Comparison of ENCODE assay signal across 8 mouse cellular contexts in the genomic region with DNA sequence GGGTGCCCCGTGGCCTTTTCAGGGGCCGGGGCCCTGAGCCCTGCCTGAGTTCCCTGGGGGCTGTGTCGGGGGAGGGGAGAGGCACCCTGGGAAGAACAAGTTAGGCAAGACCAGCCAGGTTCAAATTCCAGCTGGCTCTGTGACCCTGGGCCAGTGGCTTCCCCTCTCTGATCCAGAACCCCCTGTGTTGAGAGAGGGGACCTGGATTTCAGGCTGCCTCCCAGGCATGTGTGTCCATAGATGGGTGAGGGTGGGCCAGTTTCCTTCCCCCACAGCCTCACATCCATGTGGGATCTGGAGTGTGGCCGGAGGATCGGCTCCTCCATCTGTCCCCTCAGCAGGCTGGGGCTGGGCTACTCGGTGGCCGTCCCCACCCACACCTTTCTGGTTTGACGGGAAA. TPM values are rescaled to one million over a fixed set of nuclear protein-coding genes. Genes with fewer than 3 reads are reported as not detected.
A peak's percentile ranks its signal among the peaks of the same experiment; 100 is the strongest.
DNase-seq lines count a peak whose midpoint lies in the region; ATAC-seq and TF ChIP-seq lines count a peak whose summit lies in the region.

No protein-coding gene starts in this region.

- H3K4me1 ChIP-seq in midbrain, embryonic 10.5 days = peaks cover 71% of the 10 kb centered on the region
- peaks cover 8% of the 10 kb centered on the region; the same call in 1 of the 2 replicates for H3K4me1 ChIP-seq in midbrain, postnatal 0 days (ENCODE audit: insufficient read depth, low read length)
- H3K4me1 ChIP-seq in intestine, embryonic 14.5 days (replicated peaks; ENCODE audit: control insufficient read depth, insufficient read depth, low read length) = peaks cover 48% of the 10 kb centered on the region
- peaks cover 49% of the 10 kb centered on the region for H3K4me1 ChIP-seq in small intestine, adult 2 months (ENCODE audit: control insufficient read depth, insufficient read depth, insufficient read length, low read length)

- peak overlapping the region; percentile 97 for H3K27ac ChIP-seq in midbrain, embryonic 10.5 days (replicated peaks)
- no peak overlapping the region for H3K27ac ChIP-seq in midbrain, postnatal 0 days (ENCODE audit: low read depth, low read length)
- H3K27ac ChIP-seq in intestine, embryonic 14.5 days (ENCODE audit: low read depth) = peak overlapping the region; percentile 10; the same call in 1 of the 2 replicates
- H3K27ac ChIP-seq in small intestine, adult 2 months (ENCODE audit: insufficient read depth, low read depth, low read length) = peak overlapping the region; percentile 88

- 69% methylated on average over 8 of the region's 8 CpGs for WGBS in midbrain, embryonic 10.5 days
- WGBS in midbrain, postnatal 0 days = 58% methylated on average over 8 of the region's 8 CpGs
- 41% methylated on average over 8 of the region's 8 CpGs for WGBS in intestine, embryonic 14.5 days
- 11% methylated on average over 8 of the region's 8 CpGs for WGBS in small intestine, adult 2 months

- H3K27me3 ChIP-seq in midbrain, embryonic 10.5 days (ENCODE audit: low read depth, poor library complexity, severe bottlenecking) = peaks cover 12% of the 10 kb centered on the region
- H3K27me3 ChIP-seq in midbrain, postnatal 0 days (ENCODE audit: insufficient read depth, low read length) = 0 out of 2 replicates have a peak, but pooled peaks cover 4% of the 10 kb centered on the region
- H3K27me3 ChIP-seq in intestine, embryonic 14.5 days (replicated peaks; ENCODE audit: control insufficient read depth, insufficient read depth, low read length) = peaks cover 10% of the 10 kb centered on the region
- H3K27me3 ChIP-seq in small intestine, adult 2 months (ENCODE audit: control insufficient read depth, insufficient read depth, low read length) = no peaks in the 10 kb centered on the region

- H3K4me3 ChIP-seq in midbrain, embryonic 10.5 days = peak overlapping the region; percentile 89
- no peak overlapping the region for H3K4me3 ChIP-seq in midbrain, postnatal 0 days (ENCODE audit: low read depth, low read length)
- peak overlapping the region; percentile 84; the same call in 1 of the 2 replicates for H3K4me3 ChIP-seq in intestine, embryonic 14.5 days (ENCODE audit: low read depth, low read length)
- H3K4me3 ChIP-seq in small intestine, adult 2 months (ENCODE audit: low read depth, low read length) = peak overlapping the region; percentile 91

- H3K9ac ChIP-seq in midbrain, postnatal 0 days (replicated peaks; ENCODE audit: low read length, poor library complexity, severe bottlenecking) = no peak overlapping the region
- H3K9ac ChIP-seq in intestine, embryonic 14.5 days (ENCODE audit: low read length) = peak overlapping the region; percentile 82

- TF ChIP-seq POLR2A in small intestine, adult 2 months (IDR thresholded peaks at IDR 0.05; ENCODE audit: low read depth, low read length) = no peak

- ATAC-seq in midbrain, postnatal 0 days (ENCODE audit: low FRiP score) = no peak
- ATAC-seq in intestine, embryonic 14.5 days (replicated peaks; ENCODE audit: low FRiP score, low TSS enrichment, low read depth) = no peak

- no peak overlapping the region for H3K4me2 ChIP-seq in midbrain, postnatal 0 days (ENCODE audit: low read depth, low read length, poor library complexity, severe bottlenecking)
- H3K4me2 ChIP-seq in intestine, embryonic 14.5 days (ENCODE audit: low read length) = peak overlapping the region; percentile 73

- DNase-seq in adrenal gland, postnatal 14 days = peak; percentile 63
- DNase-seq in adrenal gland, postnatal 4 days (ENCODE audit: low spot score in 2 of 2) = no peak
- DNase-seq in midbrain, embryonic 10.5 days (ENCODE audit: low spot score) = no peak
- no peak for DNase-seq in midbrain, postnatal 0 days (ENCODE audit: low spot score)
- no peak for DNase-seq in intestine, embryonic 14.5 days (ENCODE audit: low spot score)
- DNase-seq in left cerebral cortex, adult 8-10 months (ENCODE audit: low spot score in 2 of 2) = no peak
- DNase-seq in ovary, adult 18-20 months (ENCODE audit: low spot score) = no peak

- H3K36me3 ChIP-seq in midbrain, embryonic 10.5 days = peaks cover 23% of the 10 kb centered on the region
- peaks cover 13% of the 10 kb centered on the region for H3K36me3 ChIP-seq in midbrain, postnatal 0 days (ENCODE audit: insufficient read depth, low read length)
- H3K36me3 ChIP-seq in intestine, embryonic 14.5 days (ENCODE audit: control insufficient read depth, insufficient read depth, low read length) = peaks cover 16% of the 10 kb centered on the region
- peaks cover 16% of the 10 kb centered on the region for H3K36me3 ChIP-seq in small intestine, adult 2 months (ENCODE audit: control insufficient read depth, insufficient read depth, low read length)

- TF ChIP-seq CTCF in midbrain, postnatal 0 days (IDR thresholded peaks at IDR 0.05) = no peak
- TF ChIP-seq CTCF in small intestine, adult 2 months (IDR thresholded peaks at IDR 0.05; ENCODE audit: extremely low read depth, insufficient read length, insufficient replicate concordance, low read depth, low read length) = no peak

- H3K9me3 ChIP-seq in midbrain, embryonic 10.5 days (replicated peaks) = 0 out of 2 replicates have a peak, but pooled peaks cover 4% of the 10 kb centered on the region
- H3K9me3 ChIP-seq in midbrain, postnatal 0 days (ENCODE audit: low read length) = no peaks in the 10 kb centered on the region
- no peaks in the 10 kb centered on the region for H3K9me3 ChIP-seq in intestine, embryonic 14.5 days (ENCODE audit: control insufficient read depth, low read length)

RNA-seq across cellular contexts. Expression of a gene that starts 5.0 kb away (rescaled TPM):
- 66.9 and 73.8 TPM in 2 replicates for total RNA-seq in adrenal gland, postnatal 14 days (2021)
- total RNA-seq in adrenal gland, postnatal 4 days (2021) = 10 to 100 TPM; 71.8 to 76.6 TPM
- polyA plus RNA-seq in midbrain, embryonic 10.5 days (2016; fragmentation: Nextera tagmentation; extraction: Ambion mirVana) = 7.8 and 9.8 TPM in 2 replicates
- 23.6 and 29.5 TPM in 2 replicates for total RNA-seq in midbrain, postnatal 0 days (2014; rRNA removed)
- polyA plus RNA-seq in midbrain, postnatal 0 days (2015; fragmentation: Nextera tagmentation; extraction: Ambion mirVana) = 16.1 and 18.0 TPM in 2 replicates
- polyA plus RNA-seq in intestine, embryonic 14.5 days (2014; fragmentation: Nextera tagmentation; extraction: Ambion mirVana) = 23.2 and 28.7 TPM in 2 replicates
- 94.8 and 187 TPM in 2 replicates for polyA plus RNA-seq in small intestine, adult 2 months (2012; rRNA removed)
- total RNA-seq in left cerebral cortex, adult 8-10 months (2022) = 100 to 1,000 TPM; 106 to 115 (median 112) TPM

RNA-seq across cellular contexts. Expression of a gene that starts 27.7 kb away (rescaled TPM):
- 27.3 and 28.3 TPM in 2 replicates for total RNA-seq in adrenal gland, postnatal 14 days (2021)
- total RNA-seq in adrenal gland, postnatal 4 days (2021) = 10 to 100 TPM; 34.0 to 34.4 TPM
- polyA plus RNA-seq in midbrain, embryonic 10.5 days (2016; fragmentation: Nextera tagmentation; extraction: Ambion mirVana) = 61.4 and 68.5 TPM in 2 replicates
- total RNA-seq in midbrain, postnatal 0 days (2014; rRNA removed) = 31.2 and 38.0 TPM in 2 replicates
- polyA plus RNA-seq in midbrain, postnatal 0 days (2015; fragmentation: Nextera tagmentation; extraction: Ambion mirVana) = 30.1 and 31.3 TPM in 2 replicates
- polyA plus RNA-seq in intestine, embryonic 14.5 days (2014; fragmentation: Nextera tagmentation; extraction: Ambion mirVana) = 40.8 and 43.3 TPM in 2 replicates
- polyA plus RNA-seq in small intestine, adult 2 months (2012; rRNA removed) = 29.1 and 53.3 TPM in 2 replicates
- 10 to 100 TPM; 22.0 to 30.4 (median 27.9) TPM for total RNA-seq in left cerebral cortex, adult 8-10 months (2022)

RNA-seq across cellular contexts. Expression of a gene that starts 34.3 kb away (rescaled TPM):
- total RNA-seq in adrenal gland, postnatal 14 days (2021) = 161 and 163 TPM in 2 replicates
- total RNA-seq in adrenal gland, postnatal 4 days (2021) = 100 to 1,000 TPM; 149 to 157 TPM
- polyA plus RNA-seq in midbrain, embryonic 10.5 days (2016; fragmentation: Nextera tagmentation; extraction: Ambion mirVana) = 215 TPM in 2 replicates
- 256 and 261 TPM in 2 replicates for total RNA-seq in midbrain, postnatal 0 days (2014; rRNA removed)
- 210 and 218 TPM in 2 replicates for polyA plus RNA-seq in midbrain, postnatal 0 days (2015; fragmentation: Nextera tagmentation; extraction: Ambion mirVana)
- 174 and 185 TPM in 2 replicates for polyA plus RNA-seq in intestine, embryonic 14.5 days (2014; fragmentation: Nextera tagmentation; extraction: Ambion mirVana)
- polyA plus RNA-seq in small intestine, adult 2 months (2012; rRNA removed) = 214 and 554 TPM in 2 replicates
- total RNA-seq in left cerebral cortex, adult 8-10 months (2022) = 100 to 1,000 TPM; 121 to 132 (median 126) TPM

RNA-seq across cellular contexts. Expression of a gene that starts 36.4 kb away (rescaled TPM):
- total RNA-seq in adrenal gland, postnatal 14 days (2021) = 1,390 and 1,511 TPM in 2 replicates
- total RNA-seq in adrenal gland, postnatal 4 days (2021) = 1,000 to 10,000 TPM; 1,728 to 1,734 TPM
- 528 and 571 TPM in 2 replicates for polyA plus RNA-seq in midbrain, embryonic 10.5 days (2016; fragmentation: Nextera tagmentation; extraction: Ambion mirVana)
- total RNA-seq in midbrain, postnatal 0 days (2014; rRNA removed) = 2,062 and 2,304 TPM in 2 replicates
- 440 and 459 TPM in 2 replicates for polyA plus RNA-seq in midbrain, postnatal 0 days (2015; fragmentation: Nextera tagmentation; extraction: Ambion mirVana)
- polyA plus RNA-seq in intestine, embryonic 14.5 days (2014; fragmentation: Nextera tagmentation; extraction: Ambion mirVana) = 484 and 490 TPM in 2 replicates
- polyA plus RNA-seq in small intestine, adult 2 months (2012; rRNA removed) = 755 and 1,606 TPM in 2 replicates
- 100 to 1,000 TPM; 928 to 998 (median 954) TPM for total RNA-seq in left cerebral cortex, adult 8-10 months (2022)

RNA-seq across cellular contexts. Expression of a gene that starts 41.3 kb away (rescaled TPM):
- total RNA-seq in adrenal gland, postnatal 14 days (2021) = 2.5 and 26.5 TPM in 2 replicates
- 10 to 100 TPM in 1 of 2 experiments, 1 to 10 TPM in 1; 2.3 to 16.6 TPM for total RNA-seq in adrenal gland, postnatal 4 days (2021)
- polyA plus RNA-seq in midbrain, embryonic 10.5 days (2016; fragmentation: Nextera tagmentation; extraction: Ambion mirVana) = 0.35 and 0.60 TPM in 2 replicates
- 0.28 and 1.6 TPM in 2 replicates for total RNA-seq in midbrain, postnatal 0 days (2014; rRNA removed)
- 0.62 and 0.81 TPM in 2 replicates for polyA plus RNA-seq in midbrain, postnatal 0 days (2015; fragmentation: Nextera tagmentation; extraction: Ambion mirVana)
- polyA plus RNA-seq in intestine, embryonic 14.5 days (2014; fragmentation: Nextera tagmentation; extraction: Ambion mirVana) = 0.65 and 1.0 TPM in 2 replicates
- 163 and 498 TPM in 2 replicates for polyA plus RNA-seq in small intestine, adult 2 months (2012; rRNA removed)
- under 1 TPM in 3 of 4 experiments, not detected in 1; 0.28 to 0.48 (median 0.37) TPM for total RNA-seq in left cerebral cortex, adult 8-10 months (2022)
